In the genomic region with DNA sequence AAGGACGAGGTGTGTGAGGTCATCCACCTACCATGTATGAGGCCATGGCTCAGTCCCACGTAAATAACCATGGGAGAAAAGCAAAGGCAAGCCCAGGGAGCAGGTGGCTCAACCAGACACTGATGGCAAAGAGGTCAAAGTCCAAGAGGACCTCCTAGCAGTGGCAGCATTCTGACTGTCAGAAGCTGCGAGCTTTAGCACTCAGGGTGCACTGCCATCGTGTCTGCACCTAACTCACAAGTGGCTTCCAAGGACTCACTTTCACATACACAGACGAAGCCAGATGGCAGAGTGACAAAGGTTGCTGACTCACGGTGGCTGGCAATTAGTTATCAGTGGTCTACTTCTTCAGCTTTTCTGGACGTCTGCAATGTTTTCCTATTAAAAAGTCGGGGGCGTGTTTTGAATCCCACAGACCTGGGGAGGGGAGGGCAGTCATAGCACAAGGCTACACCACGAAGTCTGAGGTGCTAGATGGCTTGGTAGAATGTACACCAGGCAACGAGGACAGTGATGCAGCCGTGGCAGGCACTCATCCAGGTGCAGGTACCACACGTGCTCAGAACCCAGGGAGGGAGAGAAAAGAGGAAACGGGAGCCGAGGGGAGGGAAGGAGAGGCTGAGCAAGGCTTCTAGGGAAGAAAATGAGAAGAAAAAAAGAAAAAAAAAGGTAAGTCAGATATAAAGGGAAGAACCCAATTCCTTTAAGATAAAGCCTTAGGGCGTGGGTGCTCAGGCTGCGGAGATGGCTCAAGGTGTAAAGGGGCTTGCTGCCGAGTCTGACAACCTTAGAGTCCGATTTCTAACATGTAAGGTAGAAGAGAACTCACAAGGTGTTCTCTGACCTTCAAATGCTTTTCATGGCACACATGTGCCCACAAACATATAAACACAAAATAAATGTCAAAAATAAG, we compare ENCODE assay signal across 10 mouse cellular contexts. TPM values are rescaled to one million over a fixed set of nuclear protein-coding genes. Genes with fewer than 3 reads are reported as not detected.
DNase-seq lines count a peak whose midpoint lies in the region; ATAC-seq and TF ChIP-seq lines count a peak whose summit lies in the region.
"Had no signal": no experiment of that assay in that cellular context is flagged by ENCODE, and none has a peak within 500 bp of the region (broad histone marks: within the 10 kb centered on the region; RNA-seq: fewer than 3 reads in every experiment).

No protein-coding gene starts in this region.

- no peak for TF ChIP-seq EP300 in stomach, postnatal 0 days (optimal IDR thresholded peaks at IDR 0.05)

- peaks cover 32% of the 10 kb centered on the region for H3K4me1 ChIP-seq in neural tube, embryonic 14.5 days (ENCODE audit: control insufficient read depth, insufficient read depth, low read length)
- H3K4me1 ChIP-seq in stomach, postnatal 0 days (replicated peaks; ENCODE audit: control insufficient read depth, insufficient read depth): no peaks in the 10 kb centered on the region; the same call in none of the 2 replicates
- H3K4me1 ChIP-seq in thymus, adult 2 months (replicated peaks; ENCODE audit: control insufficient read depth, insufficient read depth, low read length): peaks cover 9% of the 10 kb centered on the region

- H3K36me3 ChIP-seq in neural tube, embryonic 14.5 days (ENCODE audit: control insufficient read depth, insufficient read depth, low read length): no peaks in the 10 kb centered on the region
- H3K36me3 ChIP-seq in stomach, postnatal 0 days (ENCODE audit: control insufficient read depth, insufficient read depth, low read length): no peaks in the 10 kb centered on the region
- no peaks in the 10 kb centered on the region for H3K36me3 ChIP-seq in thymus, adult 2 months (ENCODE audit: control insufficient read depth, insufficient read depth, low read length)

- H3K4me2 ChIP-seq in neural tube, embryonic 14.5 days (ENCODE audit: low read depth, low read length): no peak overlapping the region
- no peak overlapping the region for H3K4me2 ChIP-seq in stomach, postnatal 0 days (replicated peaks; ENCODE audit: low read depth)

- TF ChIP-seq POLR2A in thymus, adult 2 months (IDR thresholded peaks at IDR 0.05; ENCODE audit: control insufficient read depth, extremely low read depth, insufficient read depth, low read length, poor library complexity): no peak

- WGBS in neural tube, embryonic 14.5 days: 84% methylated on average over 19 of the region's 19 CpGs
- 67% methylated on average over 19 of the region's 19 CpGs for WGBS in stomach, postnatal 0 days
- 43% methylated on average over 19 of the region's 19 CpGs for WGBS in thymus, adult 2 months

- TF ChIP-seq CTCF in stomach, postnatal 0 days (IDR thresholded peaks at IDR 0.05; ENCODE audit: low read depth): no peak
- no peak for TF ChIP-seq CTCF in thymus, adult 2 months (IDR thresholded peaks at IDR 0.05; ENCODE audit: borderline replicate concordance, control insufficient read depth, extremely low read depth, insufficient read depth, low read length, poor library complexity)

- no peak overlapping the region for H3K27ac ChIP-seq in neural tube, embryonic 14.5 days (ENCODE audit: low read depth, low read length)
- no peak overlapping the region for H3K27ac ChIP-seq in stomach, postnatal 0 days (replicated peaks)
- no peak overlapping the region for H3K27ac ChIP-seq in thymus, adult 2 months (ENCODE audit: control insufficient read depth, insufficient read depth, low read length)

- ATAC-seq in neural tube, embryonic 14.5 days (ENCODE audit: low read depth): no peak
- peak; percentile 54 for ATAC-seq in stomach, postnatal 0 days (ENCODE audit: low FRiP score, low TSS enrichment)
- no peak for ATAC-seq in frontal cortex, adult (ENCODE audit: low TSS enrichment)
- ATAC-seq: activated CD4-positive, CD25-positive, alpha-beta regulatory T cell, adult 4 months had no signal

- H3K9ac ChIP-seq in neural tube, embryonic 14.5 days (replicated peaks; ENCODE audit: low read depth, low read length): 0 out of 2 replicates have a peak overlapping the region, but pooled peaks have one; percentile 16
- H3K9ac ChIP-seq in stomach, postnatal 0 days (ENCODE audit: low read length): no peak overlapping the region

- no peak overlapping the region for H3K4me3 ChIP-seq in neural tube, embryonic 14.5 days (ENCODE audit: low read depth, low read length)
- H3K4me3 ChIP-seq in stomach, postnatal 0 days (ENCODE audit: low read depth, low read length): no peak overlapping the region
- no peak overlapping the region for H3K4me3 ChIP-seq in thymus, adult 2 months (ENCODE audit: control insufficient read depth, insufficient read depth, low read length)

- no peaks in the 10 kb centered on the region for H3K27me3 ChIP-seq in neural tube, embryonic 14.5 days (ENCODE audit: control insufficient read depth, insufficient read depth, low read length)
- no peaks in the 10 kb centered on the region for H3K27me3 ChIP-seq in stomach, postnatal 0 days (ENCODE audit: control insufficient read depth, insufficient read depth, low read length)
- no peaks in the 10 kb centered on the region for H3K27me3 ChIP-seq in thymus, adult 2 months (ENCODE audit: control insufficient read depth, insufficient read depth, low read length)

- no peaks in the 10 kb centered on the region for H3K9me3 ChIP-seq in neural tube, embryonic 14.5 days (ENCODE audit: control insufficient read depth, low read length)
- H3K9me3 ChIP-seq in stomach, postnatal 0 days (ENCODE audit: control insufficient read depth, low read length): no peaks in the 10 kb centered on the region

- no peak for DNase-seq in neural tube, embryonic 10.5 days (ENCODE audit: extremely low spot score, low spot score)
- DNase-seq in c-Kit-positive CD71-positive TER-119-positive erythroid progenitor cells, embryonic 14.5 days (ENCODE audit: low spot score): peak; percentile 84
- peak; percentile 58 for DNase-seq in heart, postnatal 4 days
- DNase-seq in stomach, postnatal 0 days (ENCODE audit: low spot score): no peak
- DNase-seq in thymus, adult 2 months: no peak
- no peak for DNase-seq in layer of hippocampus, adult 9-11 months

RNA-seq across cellular contexts. Expression of gene Ube2o, which starts 9.2 kb away (rescaled TPM):
- 26.2 and 30.2 TPM in 2 replicates for polyA plus RNA-seq in neural tube, embryonic 14.5 days (2014; fragmentation: Nextera tagmentation; extraction: Ambion mirVana)
- total RNA-seq in heart, postnatal 4 days (2021): 10 to 100 TPM; 29.1 to 33.8 TPM
- polyA plus RNA-seq in stomach, postnatal 0 days (2015; fragmentation: Nextera tagmentation; extraction: Ambion mirVana): 4.7 and 5.3 TPM in 2 replicates
- 26.5 and 27.1 TPM in 2 replicates for polyA plus RNA-seq in thymus, adult 2 months (2012; rRNA removed)

RNA-seq across cellular contexts. Expression of gene Aanat, which starts 14.2 kb away (rescaled TPM):
- 0.26 and 0.40 TPM in 2 replicates for polyA plus RNA-seq in neural tube, embryonic 14.5 days (2014; fragmentation: Nextera tagmentation; extraction: Ambion mirVana)
- total RNA-seq in heart, postnatal 4 days (2021): not detected
- 0.10 TPM in 1 of 2 replicates, not detected in the other for polyA plus RNA-seq in stomach, postnatal 0 days (2015; fragmentation: Nextera tagmentation; extraction: Ambion mirVana)
- polyA plus RNA-seq in thymus, adult 2 months (2012; rRNA removed): not detected in 2 replicates
- polyA plus RNA-seq: activated CD4-positive, CD25-positive, alpha-beta regulatory T cell, adult 4 months; heart, embryonic 16.5 days had no signal

RNA-seq across cellular contexts. Expression of gene Sphk1, which starts 41.3 kb away (rescaled TPM):
- polyA plus RNA-seq in neural tube, embryonic 14.5 days (2014; fragmentation: Nextera tagmentation; extraction: Ambion mirVana): 0.54 and 3.6 TPM in 2 replicates
- total RNA-seq in heart, postnatal 4 days (2021): 1 to 10 TPM; 4.6 to 5.1 TPM
- 7.9 and 10.0 TPM in 2 replicates for polyA plus RNA-seq in stomach, postnatal 0 days (2015; fragmentation: Nextera tagmentation; extraction: Ambion mirVana)
- 12.9 and 15.7 TPM in 2 replicates for polyA plus RNA-seq in thymus, adult 2 months (2012; rRNA removed)
- polyA plus RNA-seq: activated CD4-positive, CD25-positive, alpha-beta regulatory T cell, adult 4 months had no signal

RNA-seq across cellular contexts. Expression of gene Rhbdf2, which starts 54.8 kb away (rescaled TPM):
- 0.52 and 1.1 TPM in 2 replicates for polyA plus RNA-seq in neural tube, embryonic 14.5 days (2014; fragmentation: Nextera tagmentation; extraction: Ambion mirVana)
- total RNA-seq in heart, postnatal 4 days (2021): 10 to 100 TPM; 16.4 to 17.5 TPM
- 5.7 and 6.1 TPM in 2 replicates for polyA plus RNA-seq in stomach, postnatal 0 days (2015; fragmentation: Nextera tagmentation; extraction: Ambion mirVana)
- 40.8 and 44.4 TPM in 2 replicates for polyA plus RNA-seq in thymus, adult 2 months (2012; rRNA removed)

Comparison
In these comparisons a context has a peak if more than half of its experiments do, and no peak if none do; other contexts are left out.
1. DNase-seq: peak in c-Kit-positive CD71-positive TER-119-positive erythroid progenitor cells, embryonic 14.5 days (single experiment) and heart, postnatal 4 days (single experiment); none in neural tube, embryonic 10.5 days (single experiment), stomach, postnatal 0 days (single experiment), thymus, adult 2 months (single experiment) and layer of hippocampus, adult 9-11 months (single experiment).